Mouse (Mus musculus): ENCODE data around the gene Maco1.

- TF ChIP-seq CTCF (IDR thresholded peaks at IDR 0.05; ENCODE audit: insufficient read depth, low read length) (no peak), POLR2A (IDR thresholded peaks at IDR 0.05; ENCODE audit: borderline replicate concordance, extremely low read depth, low read depth, low read length) (no peak)
Measured at GRCm38 (mm10) chr4:134856501-134856900, 3.4 kb upstream of the Maco1 start.

All from lung, adult 2 months (tissue).